Mouse (Mus musculus) C2C12 (cell line): Measurements from ENCODE around the gene Rex1bd. TPM values are rescaled to one million over a fixed set of nuclear protein-coding genes. Genes with fewer than 3 reads are reported as not detected.
"Not testable (repeated sequence)": the region's sequence is repeated elsewhere in the genome, so short reads cannot be mapped to it uniquely, and the experiment has no call there.

Source experiments
- H3K27me3 ChIP-seq: one replicate; pipeline ENCODE4 v1.6.1; 2011; ENCODE audit not compliant: control insufficient read depth, insufficient read depth, insufficient read length
- H3K36me3 ChIP-seq: one replicate; pipeline ENCODE4 v1.6.1; 2011; ENCODE audit not compliant: control insufficient read depth, insufficient read depth
- H3K4me3 ChIP-seq: one replicate; pipeline ENCODE4 v1.5.1; 2011; ENCODE audit warnings: mild to moderate bottlenecking, control low read depth; ENCODE audit not compliant: poor library complexity, insufficient read depth, severe bottlenecking
- H3K79me2 ChIP-seq: one replicate; pipeline ENCODE4 v1.6.1; 2011; ENCODE audit not compliant: control insufficient read depth, insufficient read depth
- H3K79me3 ChIP-seq: one replicate; pipeline ENCODE4 v1.6.1; 2011; ENCODE audit warnings: low read depth, control low read depth
- H3ac ChIP-seq: one replicate; pipeline ENCODE3; 2011; ENCODE audit warnings: low read depth; ENCODE audit not compliant: control insufficient read depth, insufficient read length
- CEBPB ChIP-seq: IDR thresholded peaks from one replicate; pipeline ENCODE4 v1.6.1; 2011; ENCODE audit warnings: low read depth, mild to moderate bottlenecking, control low read depth, moderate library complexity
- CTCF ChIP-seq: IDR thresholded peaks from one replicate; pipeline ENCODE4 v1.5.1; 2011; ENCODE audit not compliant: control insufficient read depth, insufficient read depth, insufficient read length
- FOSL1 ChIP-seq: IDR thresholded peaks from one replicate; pipeline ENCODE4 v1.8.0; 2011; ENCODE audit warnings: mild to moderate bottlenecking, low read length; ENCODE audit not compliant: poor library complexity, insufficient read depth, severe bottlenecking
- MAX ChIP-seq: IDR thresholded peaks from one replicate; pipeline ENCODE4 v1.6.1; 2011; ENCODE audit warnings: mild to moderate bottlenecking, control low read depth
- MYOD1 ChIP-seq: IDR thresholded peaks from one replicate; pipeline ENCODE4 v1.6.1; 2011; ENCODE audit warnings: low read depth; ENCODE audit not compliant: control insufficient read depth, insufficient read length
- MYOG ChIP-seq: IDR thresholded peaks from one replicate; pipeline ENCODE4 v1.6.1; 2011; ENCODE audit not compliant: control insufficient read depth, insufficient read length; ENCODE audit errors: extremely low read depth
- USF1 ChIP-seq: IDR thresholded peaks from one replicate; pipeline ENCODE4 v1.6.1; 2011; ENCODE audit warnings: low read depth, mild to moderate bottlenecking, control low read depth, moderate library complexity
- polyA plus RNA-seq: library from polyadenylated mRNA; unstranded; fragments of >200 nt; fragmentation: generic; extraction: Trizol; gene quantifications from one replicate; pipeline ENCODE4 v1.2.1, GENCODE M21; 2012; ENCODE audit warnings: missing spikeins

Rex1bd gene
- polyA plus RNA-seq, 1 experiment, result 199 TPM

GRCm38 (mm10) chr8:70517940-70518643, 11.5 kb upstream of the Rex1bd start:
- Histone ChIP-seq H3K27me3 (no peaks in the 10 kb centered on the region), H3K36me3 (peaks cover 12% of the 10 kb centered on the region), H3K79me2 (peaks cover 9% of the 10 kb centered on the region), H3K79me3 (peaks cover 3% of the 10 kb centered on the region), H3ac (no peak overlapping the region), H3K4me3 (no peak overlapping the region)
- TF ChIP-seq CEBPB, result no peak
- TF ChIP-seq FOSL1, result no peak
- TF ChIP-seq MYOD1, result no peak
- no peak for TF ChIP-seq MYOG
- TF ChIP-seq MAX, result no peak
- TF ChIP-seq CTCF, result no peak
- no peak for TF ChIP-seq USF1

GRCm38 (mm10) chr8:70513441-70513840, 6.9 kb upstream of the Rex1bd start:
- no peak for TF ChIP-seq MYOD1
- TF ChIP-seq CEBPB, result no peak
- TF ChIP-seq USF1, result no peak
- no peak for TF ChIP-seq MAX
- TF ChIP-seq CTCF, result no peak
- no peak for TF ChIP-seq FOSL1
- TF ChIP-seq MYOG, result no peak
- no peak overlapping the region for H3K4me3 ChIP-seq

GRCm38 (mm10) chr8:70512253-70512903, 5.8 kb upstream of the Rex1bd start:
- H3K27me3 ChIP-seq, result no peaks in the 10 kb centered on the region
- H3ac ChIP-seq, result no peak overlapping the region
- no peak overlapping the region for H3K4me3 ChIP-seq
- TF ChIP-seq MYOD1, result no peak
- TF ChIP-seq CEBPB, result no peak
- TF ChIP-seq MYOG, result no peak
- TF ChIP-seq CTCF, result no peak
- no peak for TF ChIP-seq FOSL1
- no peak for TF ChIP-seq MAX
- no peak for TF ChIP-seq USF1
- H3K79me2 ChIP-seq, result peaks cover 61% of the 10 kb centered on the region
- peaks cover 33% of the 10 kb centered on the region for H3K79me3 ChIP-seq
- H3K36me3 ChIP-seq, result peaks cover 48% of the 10 kb centered on the region

More at GRCm38 (mm10) chr8:70513441-70513840, 6.9 kb upstream of the Rex1bd start:
- Histone ChIP-seq H3K27me3 (no peaks in the 10 kb centered on the region), H3K79me2 (peaks cover 51% of the 10 kb centered on the region), H3K79me3 (peaks cover 27% of the 10 kb centered on the region), H3K36me3 (peaks cover 38% of the 10 kb centered on the region), H3ac (no peak overlapping the region)

DNA sequence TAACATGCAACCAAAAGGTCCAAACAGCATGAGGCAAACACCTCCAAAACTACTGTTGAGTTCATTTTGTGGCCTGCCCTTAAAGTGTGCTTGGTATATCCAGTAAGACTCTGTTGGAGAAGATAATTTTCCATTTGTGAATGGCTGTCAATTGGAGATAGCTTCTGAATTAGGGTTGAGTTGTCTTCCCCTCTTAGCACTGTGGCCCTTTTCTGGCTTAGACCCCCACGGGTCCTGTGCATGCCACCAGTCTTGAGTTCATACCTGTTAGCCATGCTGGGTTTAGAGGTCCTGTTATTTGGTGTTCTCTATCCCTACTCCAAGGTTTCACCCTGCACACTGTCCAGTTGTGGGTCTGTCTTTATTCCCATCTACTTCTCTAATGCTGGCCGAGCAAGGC, 5.2 kb upstream of the Rex1bd start:
- TF ChIP-seq MYOD1 (no peak), USF1 (no peak), CEBPB (no peak), FOSL1 (no peak), MYOG (no peak), MAX (no peak), CTCF (no peak)
- no peaks in the 10 kb centered on the region for H3K27me3 ChIP-seq
- peaks cover 33% of the 10 kb centered on the region for H3K79me3 ChIP-seq
- no peak overlapping the region for H3K4me3 ChIP-seq
- peaks cover 52% of the 10 kb centered on the region for H3K36me3 ChIP-seq
- H3ac ChIP-seq, result no peak overlapping the region
- H3K79me2 ChIP-seq, result peaks cover 62% of the 10 kb centered on the region

- peaks cover 46% of the 10 kb centered on the region for H3K36me3 ChIP-seq
- peaks cover 33% of the 10 kb centered on the region for H3K79me3 ChIP-seq
These were observed 4.6 kb upstream of the Rex1bd start for GRCm38 (mm10) chr8:70511174-70511573.

More at GRCm38 (mm10) chr8:70511174-70511573, 4.6 kb upstream of the Rex1bd start:
- peak overlapping the region; percentile 93 for H3K4me3 ChIP-seq
- not testable (repeated sequence) for H3ac ChIP-seq, H3K27me3 ChIP-seq
- peaks cover 62% of the 10 kb centered on the region for H3K79me2 ChIP-seq
